Mouse (Mus musculus): ENCODE measurements around the gene 1700016H13Rik. TPM values are rescaled to one million over a fixed set of nuclear protein-coding genes. Genes with fewer than 3 reads are reported as not detected.

1700016H13Rik gene
- polyA plus RNA-seq, 1 experiment from 2014 or later: not detected

- peak within 1 kb of the TSS; percentile 66 for H3K4me3 ChIP-seq
- no peak within 1 kb of the TSS for H3K27ac ChIP-seq
- 2% methylated on average over 50 of the region's 50 CpGs for WGBS
- no peaks in the 10 kb centered on the region for H3K36me3 ChIP-seq
- H3K9me3 ChIP-seq: no peaks in the 10 kb centered on the region
- peak; percentile 82 for ATAC-seq (ENCODE audit: low FRiP score, low read depth)
- peak within 1 kb of the TSS; percentile 62 for H3K9ac ChIP-seq
- H3K4me1 ChIP-seq: peaks cover 15% of the 10 kb centered on the region
- peak within 1 kb of the TSS; percentile 97 for H3K4me2 ChIP-seq (replicated peaks)
- H3K27me3 ChIP-seq: peaks cover 31% of the 10 kb centered on the region
Observed at GRCm38 (mm10) chr5:103691624-103692530, 36.1 kb upstream of the 1700016H13Rik start, which contains the start of gene Aff1. Gene Aff1, plus strand, starts transcription at chr5:103692374.

- H3K27me3 ChIP-seq: peaks cover 31% of the 10 kb centered on the region
- H3K27ac ChIP-seq: no peak overlapping the region
- no peak overlapping the region for H3K9ac ChIP-seq
- H3K4me2 ChIP-seq (replicated peaks): peak overlapping the region; percentile 97; the same call in 1 of the 2 replicates
- H3K9me3 ChIP-seq: no peaks in the 10 kb centered on the region
- no peak overlapping the region for H3K4me3 ChIP-seq
- no peaks in the 10 kb centered on the region for H3K36me3 ChIP-seq
- no peak for ATAC-seq (ENCODE audit: low FRiP score, low read depth)
- H3K4me1 ChIP-seq: peaks cover 15% of the 10 kb centered on the region
Observed at GRCm38 (mm10) chr5:103691171-103691570, 35.4 kb upstream of the 1700016H13Rik start.

- peaks cover 15% of the 10 kb centered on the region for H3K4me1 ChIP-seq
- WGBS: 87% methylated on average over 8 of the region's 8 CpGs
Observed at GRCm38 (mm10) chr5:103690190-103690589, 34.4 kb upstream of the 1700016H13Rik start.

GRCm38 (mm10) chr5:103689645-103690044, 33.8 kb upstream of the 1700016H13Rik start:
- no peaks in the 10 kb centered on the region for H3K9me3 ChIP-seq
- no peak overlapping the region for H3K27ac ChIP-seq
- WGBS: 86% methylated on average over 5 of the region's 5 CpGs
- peaks cover 27% of the 10 kb centered on the region for H3K27me3 ChIP-seq
- H3K4me3 ChIP-seq: no peak overlapping the region
- H3K9ac ChIP-seq: no peak overlapping the region
- H3K4me1 ChIP-seq: peaks cover 15% of the 10 kb centered on the region
- no peak for ATAC-seq (ENCODE audit: low FRiP score, low read depth)
- H3K4me2 ChIP-seq (replicated peaks): no peak overlapping the region
- no peaks in the 10 kb centered on the region for H3K36me3 ChIP-seq

More at GRCm38 (mm10) chr5:103690190-103690589, 34.4 kb upstream of the 1700016H13Rik start:
- H3K4me3 ChIP-seq: no peak overlapping the region
- H3K9ac ChIP-seq: no peak overlapping the region
- H3K4me2 ChIP-seq (replicated peaks): no peak overlapping the region
- no peak for ATAC-seq (ENCODE audit: low FRiP score, low read depth)
- no peaks in the 10 kb centered on the region for H3K36me3 ChIP-seq
- peaks cover 31% of the 10 kb centered on the region for H3K27me3 ChIP-seq
- no peak overlapping the region for H3K27ac ChIP-seq
- no peaks in the 10 kb centered on the region for H3K9me3 ChIP-seq

GRCm38 (mm10) chr5:103681824-103682223, 26.0 kb upstream of the 1700016H13Rik start:
- Histone ChIP-seq H3K4me2 (replicated peaks) (no peak overlapping the region), H3K4me1 (no peaks in the 10 kb centered on the region), H3K9me3 (no peaks in the 10 kb centered on the region), H3K4me3 (no peak overlapping the region), H3K36me3 (no peaks in the 10 kb centered on the region), H3K9ac (no peak overlapping the region), H3K27me3 (no peaks in the 10 kb centered on the region), H3K27ac (no peak overlapping the region)
- WGBS: 53% methylated on average over 3 of the region's 3 CpGs
- no peak for ATAC-seq (ENCODE audit: low FRiP score, low read depth)

- Histone ChIP-seq H3K27me3 (no peaks in the 10 kb centered on the region), H3K4me1 (no peaks in the 10 kb centered on the region), H3K9ac (no peak overlapping the region), H3K36me3 (no peaks in the 10 kb centered on the region), H3K4me3 (no peak overlapping the region), H3K9me3 (no peaks in the 10 kb centered on the region), H3K27ac (no peak overlapping the region), H3K4me2 (replicated peaks) (no peak overlapping the region)
- ATAC-seq (ENCODE audit: low FRiP score, low read depth): no peak
- WGBS: 35% methylated on average over 4 of the region's 4 CpGs
Observed at GRCm38 (mm10) chr5:103680381-103680780, 24.6 kb upstream of the 1700016H13Rik start.

- no peak overlapping the region for H3K9ac ChIP-seq
- H3K4me3 ChIP-seq: no peak overlapping the region
- 0 out of 2 replicates have a peak, but pooled peaks cover 2% of the 10 kb centered on the region for H3K4me1 ChIP-seq
- no peaks in the 10 kb centered on the region for H3K9me3 ChIP-seq
- H3K27me3 ChIP-seq: no peaks in the 10 kb centered on the region
- ATAC-seq (ENCODE audit: low FRiP score, low read depth): no peak
- 93% methylated on average over 5 of the region's 5 CpGs for WGBS
- H3K27ac ChIP-seq: no peak overlapping the region
- H3K4me2 ChIP-seq (replicated peaks): no peak overlapping the region
- no peaks in the 10 kb centered on the region for H3K36me3 ChIP-seq
Observed at GRCm38 (mm10) chr5:103678974-103679373, 23.2 kb upstream of the 1700016H13Rik start.

- H3K36me3 ChIP-seq: no peaks in the 10 kb centered on the region
- no peak overlapping the region for H3K4me3 ChIP-seq
- 84% methylated on average over 6 of the region's 6 CpGs for WGBS
- ATAC-seq (ENCODE audit: low FRiP score, low read depth): no peak
- no peak overlapping the region for H3K4me2 ChIP-seq (replicated peaks)
- H3K4me1 ChIP-seq: 0 out of 2 replicates have a peak, but pooled peaks cover 4% of the 10 kb centered on the region
- H3K27ac ChIP-seq: no peak overlapping the region
- no peaks in the 10 kb centered on the region for H3K27me3 ChIP-seq
- H3K9ac ChIP-seq: no peak overlapping the region
- H3K9me3 ChIP-seq: no peaks in the 10 kb centered on the region
Observed at GRCm38 (mm10) chr5:103677894-103678293, 22.1 kb upstream of the 1700016H13Rik start.

- Histone ChIP-seq H3K4me3 (no peak overlapping the region), H3K4me1 (0 out of 2 replicates have a peak, but pooled peaks cover 4% of the 10 kb centered on the region), H3K36me3 (no peaks in the 10 kb centered on the region), H3K9ac (no peak overlapping the region), H3K27ac (no peak overlapping the region), H3K4me2 (replicated peaks) (no peak overlapping the region), H3K9me3 (no peaks in the 10 kb centered on the region), H3K27me3 (no peaks in the 10 kb centered on the region; the same call in 1 of the 2 replicates)
- ATAC-seq (ENCODE audit: low FRiP score, low read depth): no peak
- 78% methylated on average over 6 of the region's 6 CpGs for WGBS
Observed at GRCm38 (mm10) chr5:103676289-103676881, 20.6 kb upstream of the 1700016H13Rik start.

GRCm38 (mm10) chr5:103674482-103674881, 18.7 kb upstream of the 1700016H13Rik start:
- WGBS: 20% methylated on average over 6 of the region's 6 CpGs
- Histone ChIP-seq H3K4me3 (no peak overlapping the region), H3K4me2 (replicated peaks) (no peak overlapping the region), H3K9ac (no peak overlapping the region), H3K4me1 (0 out of 2 replicates have a peak, but pooled peaks cover 4% of the 10 kb centered on the region), H3K9me3 (no peaks in the 10 kb centered on the region), H3K27ac (no peak overlapping the region), H3K36me3 (no peaks in the 10 kb centered on the region), H3K27me3 (peaks cover 4% of the 10 kb centered on the region; the same call in 1 of the 2 replicates)
- peak; percentile 76; the same call in 1 of the 2 replicates for ATAC-seq (ENCODE audit: low FRiP score, low read depth)

GRCm38 (mm10) chr5:103673611-103674010, 17.8 kb upstream of the 1700016H13Rik start:
- Histone ChIP-seq H3K36me3 (no peaks in the 10 kb centered on the region), H3K9me3 (no peaks in the 10 kb centered on the region), H3K27ac (no peak overlapping the region), H3K4me3 (no peak overlapping the region), H3K4me1 (0 out of 2 replicates have a peak, but pooled peaks cover 4% of the 10 kb centered on the region), H3K4me2 (replicated peaks) (no peak overlapping the region), H3K9ac (no peak overlapping the region), H3K27me3 (peaks cover 4% of the 10 kb centered on the region; the same call in 1 of the 2 replicates)
- no peak for ATAC-seq (ENCODE audit: low FRiP score, low read depth)
- 81% methylated on average over 4 of the region's 4 CpGs for WGBS

GRCm38 (mm10) chr5:103671858-103672257, 16.0 kb upstream of the 1700016H13Rik start:
- no peak overlapping the region for H3K4me2 ChIP-seq (replicated peaks)
- WGBS: 70% methylated on average over 3 of the region's 3 CpGs
- no peak overlapping the region for H3K9ac ChIP-seq
- no peaks in the 10 kb centered on the region for H3K36me3 ChIP-seq
- ATAC-seq (ENCODE audit: low FRiP score, low read depth): no peak
- no peak overlapping the region for H3K4me3 ChIP-seq
- peaks cover 4% of the 10 kb centered on the region; the same call in 1 of the 2 replicates for H3K27me3 ChIP-seq
- no peak overlapping the region for H3K27ac ChIP-seq
- H3K4me1 ChIP-seq: 0 out of 2 replicates have a peak, but pooled peaks cover 4% of the 10 kb centered on the region
- no peaks in the 10 kb centered on the region for H3K9me3 ChIP-seq

Measured in limb, embryonic 13.5 days (tissue).